Mouse (Mus musculus) heart, postnatal 10 days (tissue): ENCODE measurements at regions not wholly inside any gene's neighbourhood (a gene's known extent, or its start where the extent isn't known, plus 50 kb on each side); places are given as distances from the start of the nearest gene placed in this dataset.

Experiments used
- DNase-seq, 2 experiments: peaks; one replicate each; pipeline ENCODE4 v3.0.0; 2021
- intact Hi-C: fragments of 180-260 bp; cut with DNase I; formaldehyde crosslinking; loops from one replicate; pipeline ENCODE4 v1.15.1; 2025

DNA sequence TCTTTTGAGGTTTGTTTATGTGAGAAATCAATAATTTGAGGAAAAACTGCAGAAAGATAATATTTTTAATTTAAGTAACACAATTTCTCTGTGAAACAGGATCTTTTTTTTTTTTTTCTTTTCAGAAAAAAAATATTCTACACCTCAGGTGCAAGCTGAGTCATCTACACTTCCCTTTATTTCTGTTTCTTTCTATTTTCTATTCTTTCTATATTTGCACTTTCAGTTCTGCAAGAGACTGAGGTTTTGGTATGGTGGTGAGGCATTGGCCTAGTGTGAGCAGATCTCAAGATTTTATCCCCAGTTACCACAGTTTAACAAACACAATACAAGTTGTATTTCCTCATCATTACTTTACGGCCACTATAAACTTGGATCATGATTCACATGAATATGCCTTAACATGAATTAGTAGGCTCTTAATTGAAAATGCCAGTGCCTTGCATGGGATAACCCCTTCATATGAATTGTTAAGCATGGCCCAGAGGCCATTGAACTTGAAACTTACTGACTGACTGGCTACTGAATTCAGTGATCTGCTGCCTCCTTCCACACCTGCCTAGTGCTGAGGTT lies 1278.1 kb downstream of the Stim2 start:
- intact Hi-C loops = no loop called here
- DNase-seq = no peak

DNA sequence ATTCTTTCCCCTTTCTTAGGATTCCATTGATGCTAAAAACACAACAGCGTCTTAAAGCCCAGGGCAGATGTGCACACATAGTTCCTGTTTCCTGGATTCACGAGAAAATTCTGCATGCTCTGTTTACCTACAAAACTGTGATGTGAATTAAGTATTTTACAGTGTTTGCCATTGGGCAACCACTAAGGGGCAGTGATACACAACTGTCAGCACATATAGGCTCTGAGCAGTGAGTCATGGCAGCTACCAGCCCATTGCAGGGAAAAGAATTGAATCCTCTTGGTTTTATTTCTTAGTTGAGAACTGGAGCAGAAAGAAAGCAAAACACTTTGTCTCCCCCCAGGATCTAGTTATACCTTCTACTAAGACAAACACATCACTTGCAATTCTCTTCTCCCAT lies 1295.0 kb downstream of the Stim2 start:
- no peak for DNase-seq
- intact Hi-C loops = no loop called here

DNA sequence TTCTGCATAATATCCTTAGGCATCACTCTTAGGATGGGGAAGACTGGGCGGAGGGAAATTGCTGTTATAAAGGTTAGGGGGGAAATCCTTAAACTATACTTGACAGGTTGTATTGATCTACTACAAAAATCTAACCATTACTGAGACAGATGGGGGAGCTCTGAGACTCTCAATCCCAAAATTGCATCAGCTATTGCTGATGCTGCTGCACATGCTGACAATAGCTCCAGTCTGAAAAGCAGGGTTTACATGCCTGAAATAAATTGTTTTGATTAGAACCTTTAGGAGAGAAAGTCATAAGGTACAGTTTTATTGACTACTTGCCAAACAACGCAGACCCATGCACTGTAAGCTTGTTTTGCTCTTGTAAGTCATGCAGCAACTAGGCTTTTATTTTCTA lies 1295.7 kb downstream of the Stim2 start:
- intact Hi-C loops = no loop called here

DNA sequence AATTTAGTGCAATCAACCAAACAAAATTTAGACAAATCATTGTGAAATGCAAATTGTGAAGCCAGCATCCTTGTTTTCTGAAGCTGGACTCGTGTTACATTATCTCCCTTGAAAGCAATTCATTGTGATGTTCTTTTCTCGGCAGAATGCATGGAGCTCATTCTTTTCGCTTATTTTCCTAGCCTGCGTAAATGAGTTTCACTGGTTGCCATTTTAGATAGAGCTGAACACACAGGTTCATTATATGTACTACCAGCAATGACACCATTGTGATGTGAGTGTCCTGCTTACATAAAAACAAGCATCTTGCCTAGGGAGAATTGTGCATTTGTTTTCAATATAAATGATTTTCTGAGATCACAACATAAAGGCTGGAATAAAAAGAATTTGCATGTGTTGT lies 1296.5 kb downstream of the Stim2 start:
- intact Hi-C loops = no loop called here
- no peak for DNase-seq

More for the DNA sequence above, 1295.7 kb downstream of the Stim2 start:
- DNase-seq = no peak

DNA sequence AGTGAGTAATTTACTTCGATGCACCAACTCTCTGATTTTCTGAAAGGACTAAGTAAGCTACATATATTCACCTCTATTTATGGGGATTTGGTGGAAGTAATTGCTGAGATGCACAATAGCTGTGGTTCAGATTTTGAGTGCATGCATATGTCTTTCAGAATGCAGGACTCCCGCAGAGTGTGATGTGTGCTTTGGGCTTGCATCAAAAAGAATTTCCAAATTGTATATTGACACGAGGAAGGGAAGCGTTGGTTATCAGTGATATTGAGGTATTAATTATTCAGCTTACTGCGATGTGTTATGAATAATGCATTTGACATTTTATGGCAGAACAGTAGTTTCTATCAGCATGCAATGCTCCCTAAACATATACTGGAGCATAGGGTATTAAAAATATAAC lies 1303.2 kb downstream of the Stim2 start:
- DNase-seq = no peak
- intact Hi-C loops = no loop called here

DNA sequence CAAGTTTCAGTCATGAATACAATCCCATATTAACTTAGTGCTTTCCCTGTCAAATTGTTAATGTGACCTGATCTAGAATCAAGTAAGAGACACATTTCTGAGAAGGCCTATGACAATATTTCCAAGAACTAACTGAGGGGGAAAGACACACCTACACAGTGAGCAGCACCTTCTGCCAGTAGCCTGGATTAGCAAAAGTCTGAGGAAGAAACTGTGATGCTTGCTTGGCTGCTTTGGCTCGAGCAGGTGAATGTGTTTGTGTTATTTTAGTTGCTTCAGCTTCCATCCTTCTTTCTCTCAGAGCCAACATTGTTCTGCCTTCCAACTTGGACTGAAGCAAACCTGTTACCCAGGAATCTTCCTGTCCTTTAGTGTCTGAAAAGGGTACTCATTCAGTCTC lies 1347.7 kb downstream of the Stim2 start:
- intact Hi-C loops = no loop called here
- no peak for DNase-seq

DNA sequence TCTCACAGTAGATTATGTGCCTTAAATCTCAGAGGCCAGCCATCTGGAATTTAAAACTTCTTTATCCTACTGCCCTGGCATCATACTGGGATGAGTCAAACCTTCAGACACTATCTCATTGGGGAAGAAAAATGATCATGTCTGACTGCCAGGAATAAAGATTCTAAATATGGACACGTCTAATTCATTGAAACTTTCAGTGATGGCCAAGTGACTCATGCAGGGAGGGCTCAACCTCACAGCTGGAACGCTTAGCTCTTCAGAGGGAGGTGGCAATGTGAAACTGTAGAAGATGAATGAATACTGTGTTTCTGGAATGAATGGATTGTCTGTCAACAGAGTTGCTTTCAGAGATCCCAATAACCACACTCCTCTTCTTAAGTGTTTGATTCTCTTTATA lies 1357.2 kb downstream of the Stim2 start:
- peak in 1 of 2 experiments; percentile 6 for DNase-seq
- intact Hi-C loops = no loop called here

DNA sequence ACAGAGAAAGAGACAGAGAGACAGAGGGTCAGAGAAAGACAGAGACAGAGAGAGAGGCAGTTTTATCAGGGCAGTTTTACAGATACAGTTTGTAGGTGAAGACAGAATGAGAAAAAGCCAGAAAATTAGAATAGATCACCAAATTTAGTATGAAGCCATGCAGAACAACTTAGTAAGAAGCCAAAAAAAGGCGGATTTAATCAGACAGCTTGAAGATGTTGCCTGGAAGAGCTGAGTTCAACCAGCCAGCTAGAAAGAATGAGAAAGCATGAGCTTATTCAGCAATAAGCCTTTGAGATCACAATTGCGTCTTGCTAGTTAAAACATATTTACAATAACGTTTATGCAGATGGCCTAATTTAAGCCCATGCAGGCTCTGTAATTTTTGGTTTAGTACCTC lies 1376.0 kb downstream of the Stim2 start:
- no peak for DNase-seq

DNA sequence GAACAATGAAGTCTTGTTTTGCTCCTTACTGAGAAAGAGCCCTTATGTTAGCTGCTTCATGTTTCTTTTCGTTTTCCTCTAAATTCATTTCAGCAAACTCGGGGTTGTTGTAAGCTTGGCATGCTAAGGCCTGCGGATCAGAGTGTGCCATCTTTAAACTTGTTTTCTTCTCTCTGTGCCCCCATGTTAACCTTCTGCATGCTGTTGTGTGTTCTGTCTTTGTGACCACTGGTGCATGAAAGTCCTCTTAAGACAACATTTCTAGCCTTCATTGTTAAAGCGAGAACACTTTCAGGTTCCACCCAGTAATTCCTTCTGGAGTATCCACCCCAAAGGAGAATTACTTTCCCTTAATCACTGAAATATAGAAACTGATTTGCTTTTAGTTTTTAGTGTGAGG lies 1392.5 kb downstream of the Stim2 start:
- intact Hi-C loops = no loop called here
- no peak for DNase-seq

More for the DNA sequence above, 1376.0 kb downstream of the Stim2 start:
- intact Hi-C loops = no loop called here

DNA sequence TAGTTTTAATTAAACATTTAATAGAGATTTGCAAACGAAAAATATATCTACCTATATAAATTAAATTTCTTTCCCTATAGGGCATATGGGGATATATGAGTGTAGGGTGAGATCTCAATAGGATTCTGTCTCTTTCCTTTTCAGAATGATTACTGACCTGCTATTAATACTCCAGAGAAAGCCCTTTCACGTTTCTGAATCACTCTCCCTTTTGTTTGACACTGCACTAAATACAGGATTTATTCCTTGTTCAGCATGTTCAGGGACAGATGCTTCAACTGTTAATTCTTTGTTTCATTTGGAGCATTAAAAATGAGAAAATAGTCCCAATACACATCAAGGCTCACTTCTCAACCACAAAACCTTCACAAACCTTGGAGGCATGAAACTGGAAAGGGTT lies 1397.7 kb downstream of the Stim2 start:
- no peak for DNase-seq
- intact Hi-C loops = no loop called here

DNA sequence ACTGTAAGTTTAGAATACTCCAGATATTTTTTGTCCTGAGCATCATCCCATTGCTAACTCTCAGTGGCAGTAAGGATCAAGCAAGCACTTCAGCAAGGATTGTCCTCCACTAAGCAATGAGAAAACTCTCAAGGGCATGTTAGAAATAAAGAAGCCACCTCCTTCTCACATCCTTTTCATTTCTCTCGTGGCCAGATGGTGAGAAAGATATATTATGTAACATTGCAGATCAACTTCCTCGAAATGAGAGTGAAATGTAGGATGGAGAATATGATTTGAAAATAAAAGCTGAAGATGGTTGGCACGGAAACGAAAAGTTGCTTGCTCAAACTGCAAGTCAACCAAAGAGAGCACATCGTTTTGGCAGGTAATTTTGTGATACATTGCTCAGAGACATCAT lies 1417.8 kb downstream of the Stim2 start:
- no peak for DNase-seq
- intact Hi-C loops = no loop called here

DNA sequence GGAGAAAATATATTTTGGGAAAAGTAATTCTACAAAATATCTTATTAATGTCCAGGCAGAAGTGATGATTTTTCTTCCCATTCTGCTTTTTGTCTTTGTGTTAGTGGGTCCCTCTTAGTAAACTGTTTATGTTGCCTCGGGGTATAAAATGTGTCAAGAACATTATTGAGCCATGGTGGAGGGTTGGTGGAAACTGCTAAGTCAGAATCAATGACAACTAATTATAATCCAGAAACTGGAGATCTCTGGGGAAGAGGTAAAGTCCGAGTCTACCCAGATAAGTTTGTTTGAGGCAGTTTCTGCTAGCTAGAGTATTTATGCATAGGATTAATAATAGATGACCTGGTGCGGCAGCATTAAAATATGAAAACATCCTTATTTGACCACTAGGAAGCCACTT lies 1440.9 kb downstream of the Stim2 start:
- intact Hi-C loops = no loop called here
- no peak for DNase-seq

DNA sequence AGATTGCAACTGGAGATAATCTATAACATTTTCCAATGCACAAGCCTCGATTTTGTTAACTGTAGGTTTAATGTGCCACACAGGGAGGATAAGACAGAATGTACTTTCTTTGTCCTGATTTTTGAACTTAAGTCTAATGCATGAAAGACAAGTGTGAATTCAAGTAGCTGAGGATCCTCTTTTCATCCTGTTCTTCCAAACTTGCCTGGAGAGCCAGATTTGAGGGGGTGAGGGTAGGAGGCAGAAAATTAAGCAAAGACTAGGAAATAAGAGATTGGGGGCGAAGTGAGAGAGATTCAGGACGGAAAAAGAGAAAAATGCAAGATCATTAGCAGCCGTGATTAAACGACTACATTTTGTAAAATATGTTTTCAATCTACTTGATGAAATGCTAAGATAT lies 1450.8 kb downstream of the Stim2 start:
- no peak for DNase-seq
- intact Hi-C loops = no loop called here
